Mouse (Mus musculus): ENCODE results near the gene Ncbp1.

Gene Ncbp1

GRCm38 (mm10) chr4:46138287-46139222 is at the start of gene Ncbp1, which contains the start of gene Tstd2:
Ncbp1 (plus strand) TSS chr4:46138613.
Tstd2 (minus strand) TSS chr4:46138694.
- DNase-seq (ENCODE audit: low spot score in 2 of 2), result peak; percentile 86 to 94

GRCm38 (mm10) chr4:46089524-46090125 is 48.8 kb upstream of the Ncbp1 start:
- DNase-seq (ENCODE audit: low spot score in 2 of 2), result no peak

- peak in 1 of 2 experiments; percentile 29 for DNase-seq (ENCODE audit: low spot score in 2 of 2)
Measured at GRCm38 (mm10) chr4:46092429-46093076, 45.9 kb upstream of the Ncbp1 start.

- no peak for DNase-seq (ENCODE audit: low spot score in 2 of 2)
Measured at GRCm38 (mm10) chr4:46094916-46095825, 43.2 kb upstream of the Ncbp1 start.

- no peak for DNase-seq (ENCODE audit: low spot score in 2 of 2)
Measured at GRCm38 (mm10) chr4:46095826-46096159, 42.6 kb upstream of the Ncbp1 start.

- DNase-seq (ENCODE audit: low spot score in 2 of 2), result no peak
Measured at GRCm38 (mm10) chr4:46096546-46096945, 41.9 kb upstream of the Ncbp1 start.

- no peak for DNase-seq (ENCODE audit: low spot score in 2 of 2)
Measured at GRCm38 (mm10) chr4:46097591-46097990, 40.8 kb upstream of the Ncbp1 start.

- DNase-seq (ENCODE audit: low spot score in 2 of 2), result no peak
Measured at GRCm38 (mm10) chr4:46099132-46099531, 39.3 kb upstream of the Ncbp1 start.

- DNase-seq (ENCODE audit: low spot score in 2 of 2), result no peak
Measured at GRCm38 (mm10) chr4:46100539-46100938, 37.9 kb upstream of the Ncbp1 start.

- DNase-seq (ENCODE audit: low spot score in 2 of 2), result no peak
Measured at GRCm38 (mm10) chr4:46101211-46101711, 37.2 kb upstream of the Ncbp1 start.

GRCm38 (mm10) chr4:46102078-46102769 is 36.2 kb upstream of the Ncbp1 start:
- DNase-seq (ENCODE audit: low spot score in 2 of 2), result no peak

- DNase-seq (ENCODE audit: low spot score in 2 of 2), result no peak
Measured at GRCm38 (mm10) chr4:46110084-46110483, 28.3 kb upstream of the Ncbp1 start.

- no peak for DNase-seq (ENCODE audit: low spot score in 2 of 2)
Measured at GRCm38 (mm10) chr4:46111361-46111760, 27.1 kb upstream of the Ncbp1 start.

GRCm38 (mm10) chr4:46115308-46115707 is 23.1 kb upstream of the Ncbp1 start:
- DNase-seq (ENCODE audit: low spot score in 2 of 2), result no peak

- no peak for DNase-seq (ENCODE audit: low spot score in 2 of 2)
Measured at GRCm38 (mm10) chr4:46116544-46117175, 21.8 kb upstream of the Ncbp1 start.

- DNase-seq (ENCODE audit: low spot score in 2 of 2), result no peak
Measured at GRCm38 (mm10) chr4:46117536-46117935, 20.9 kb upstream of the Ncbp1 start.

- no peak for DNase-seq (ENCODE audit: low spot score in 2 of 2)
Measured at GRCm38 (mm10) chr4:46119514-46120094, 18.8 kb upstream of the Ncbp1 start.

GRCm38 (mm10) chr4:46120767-46121166 is 17.6 kb upstream of the Ncbp1 start:
- no peak for DNase-seq (ENCODE audit: low spot score in 2 of 2)

- DNase-seq (ENCODE audit: low spot score in 2 of 2), result no peak
Measured at GRCm38 (mm10) chr4:46123358-46123757, 15.1 kb upstream of the Ncbp1 start.

- peak; percentile 30 to 34 for DNase-seq (ENCODE audit: low spot score in 2 of 2)
Measured at GRCm38 (mm10) chr4:46126541-46126940, 11.9 kb upstream of the Ncbp1 start.

All from urinary bladder, adult 18-20 months (tissue).